Mouse (Mus musculus): Measurements from ENCODE around the gene Jsrp1.

DNA sequence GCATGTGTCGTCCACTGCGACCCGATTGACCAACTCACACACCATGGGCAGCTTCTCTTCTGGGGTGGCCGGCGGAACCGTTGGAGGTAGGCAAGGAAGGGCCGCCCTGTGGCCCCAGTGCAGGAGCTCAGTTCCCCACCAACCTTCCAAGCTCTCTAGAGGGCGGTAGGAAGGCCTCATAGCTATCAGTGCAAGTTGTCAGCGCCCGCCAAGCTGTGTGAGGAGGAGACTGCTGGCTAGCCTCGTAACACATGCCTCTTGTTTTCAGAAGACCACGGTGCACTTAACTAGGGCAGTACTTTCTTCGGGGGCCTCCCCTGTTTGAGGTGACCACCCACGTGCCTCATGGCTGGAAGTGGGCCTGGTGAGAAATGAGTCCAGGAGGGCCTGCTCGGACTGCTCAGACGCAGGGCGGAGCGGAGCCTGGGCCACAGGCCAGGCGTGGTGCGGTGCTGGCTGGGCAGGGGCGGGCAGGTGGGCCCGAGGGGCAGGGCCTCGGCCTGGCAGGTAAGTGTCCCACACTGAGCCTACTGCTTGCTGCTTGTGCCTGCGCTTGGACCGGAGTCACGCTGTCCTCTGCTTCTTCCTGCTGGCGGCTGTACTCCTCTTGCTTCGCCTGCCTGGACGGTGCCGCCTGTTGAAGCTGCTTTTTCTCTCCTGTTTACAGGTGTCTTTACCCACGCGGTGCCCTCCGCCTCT, 21.7 kb downstream of the Jsrp1 start:
- TF ChIP-seq CTCF (IDR thresholded peaks at IDR 0.05; ENCODE audit: extremely low read depth, insufficient read length, insufficient replicate concordance, low read depth, low read length) (no peak), POLR2A (IDR thresholded peaks at IDR 0.05; ENCODE audit: low read depth, low read length) (no peak)
